In the genomic region with DNA sequence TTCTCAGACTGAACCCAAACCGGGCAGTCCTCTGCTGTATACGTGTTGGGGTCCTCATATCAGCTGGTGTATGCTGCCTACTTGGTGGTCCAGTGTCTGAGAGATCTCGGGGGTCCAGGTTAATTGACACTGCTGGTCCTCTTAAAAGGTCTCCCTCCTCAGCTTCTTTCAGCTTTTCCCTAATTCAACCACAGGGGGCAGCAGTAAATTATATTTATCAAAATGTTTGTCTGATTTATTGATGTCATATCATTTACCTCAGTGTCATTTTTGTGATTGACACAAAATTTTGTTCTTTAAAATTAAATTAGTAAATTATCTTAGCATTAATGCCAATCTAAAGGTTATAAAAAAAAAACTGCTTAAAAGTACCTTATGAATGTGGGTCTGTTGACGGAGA, we compare ENCODE assay signal across 19 mouse cellular contexts. TPM values are rescaled to one million over a fixed set of nuclear protein-coding genes. Genes with fewer than 3 reads are reported as not detected.
DNase-seq lines count a peak whose midpoint lies in the region; ATAC-seq and TF ChIP-seq lines count a peak whose summit lies in the region.
"Had no signal": no experiment of that assay in that cellular context is flagged by ENCODE, and none has a peak within 500 bp of the region (broad histone marks: within the 10 kb centered on the region; RNA-seq: fewer than 3 reads in every experiment).

No protein-coding gene starts in this region.

- no peak overlapping the region for H3K4me3 ChIP-seq in kidney, postnatal 0 days (replicated peaks; ENCODE audit: low read depth, low read length)
- no peak overlapping the region for H3K4me3 ChIP-seq in CH12.LX (replicated peaks in 1 of 3; ENCODE audit: low read depth in 2 of 3, low read length in 2 of 3, poor library complexity in 1 of 3)
- H3K4me3 ChIP-seq in gastrocnemius, adult 2 months = no peak overlapping the region
- H3K4me3 ChIP-seq: embryonic facial prominence, embryonic 13.5 days; forebrain, embryonic 15.5 days; hindbrain, embryonic 12.5 days; limb, embryonic 10.5 days; midbrain, embryonic 12.5 days; neural tube, embryonic 12.5 days had no signal

- in situ Hi-C loops in CH12.LX (cut with MboI; ENCODE audit: low pct_ligation_motif_present, low pct_unique_long_range_greater_than_20kb, low sequenced_read_pairs) = no loop called here

- peaks cover 14% of the 10 kb centered on the region; the same call in 1 of the 2 replicates for H3K79me2 ChIP-seq in CH12.LX (replicated peaks; ENCODE audit: control insufficient read depth, extremely low read depth, insufficient read depth, poor library complexity, severe bottlenecking)

- dilution Hi-C loops in CH12.LX (cut with MboI; ENCODE audit: extremely low pct_ligation_motif_present, extremely low pct_unique_long_range_greater_than_20kb, low sequenced_read_pairs) = no loop called here

- intact Hi-C loops in gastrocnemius, adult 2 months (cut with DNase I) = no loop called here

- H3K4me2 ChIP-seq in kidney, postnatal 0 days (ENCODE audit: low read length) = no peak overlapping the region
- no peak overlapping the region for H3K4me2 ChIP-seq in CH12.LX (ENCODE audit: insufficient read depth, low read depth, poor library complexity, severe bottlenecking)
- H3K4me2 ChIP-seq: embryonic facial prominence, embryonic 13.5 days; forebrain, embryonic 15.5 days; hindbrain, embryonic 12.5 days; midbrain, embryonic 12.5 days; neural tube, embryonic 12.5 days had no signal

- no peaks in the 10 kb centered on the region for H3K9me3 ChIP-seq in kidney, postnatal 0 days (replicated peaks; ENCODE audit: low read length)
- H3K9me3 ChIP-seq in CH12.LX (replicated peaks; ENCODE audit: low read length) = no peaks in the 10 kb centered on the region
- H3K9me3 ChIP-seq: embryonic facial prominence, embryonic 13.5 days; forebrain, embryonic 15.5 days; hindbrain, embryonic 12.5 days; limb, embryonic 10.5 days; midbrain, embryonic 12.5 days; neural tube, embryonic 12.5 days had no signal

- WGBS in kidney, postnatal 0 days = 84% methylated on average over 4 of the region's 4 CpGs

- H3K36me3 ChIP-seq in kidney, postnatal 0 days (ENCODE audit: insufficient read depth, low read length) = no peaks in the 10 kb centered on the region
- peaks cover 12 to 49% of the 10 kb centered on the region in 2 experiments for H3K36me3 ChIP-seq in CH12.LX (replicated peaks in 1 of 2; ENCODE audit: control insufficient read depth in 1 of 2, insufficient read depth in 1 of 2, low read length in 1 of 2)
- H3K36me3 ChIP-seq: hindbrain, embryonic 12.5 days; neural tube, embryonic 12.5 days had no signal

- TF ChIP-seq CTCF in kidney, postnatal 0 days (IDR thresholded peaks at IDR 0.05; ENCODE audit: low read depth) = 0 out of 2 replicates have a peak, but pooled peaks have one; percentile 26
- TF ChIP-seq CTCF in CH12.LX (conservative IDR thresholded peaks at IDR 0.05 in 1 of 2, IDR thresholded peaks at IDR 0.05 in 1 of 2; ENCODE audit: low read depth in 2 of 2, low read length in 2 of 2) = peak; percentile 12 to 20; a peak in 1 of 4 replicates
- no peak for TF ChIP-seq CTCF in gastrocnemius, adult 2 months (IDR thresholded peaks at IDR 0.05)

- no peaks in the 10 kb centered on the region for H3K27me3 ChIP-seq in kidney, postnatal 0 days (ENCODE audit: insufficient read depth, low read length)
- no peaks in the 10 kb centered on the region for H3K27me3 ChIP-seq in CH12.LX (replicated peaks)
- H3K27me3 ChIP-seq: embryonic facial prominence, embryonic 13.5 days; forebrain, embryonic 15.5 days; hindbrain, embryonic 12.5 days; midbrain, embryonic 12.5 days; neural tube, embryonic 12.5 days had no signal

- no peak overlapping the region for H3K27ac ChIP-seq in kidney, postnatal 0 days
- no peak overlapping the region for H3K27ac ChIP-seq in CH12.LX (ENCODE audit: insufficient read depth, low read depth)
- no peak overlapping the region for H3K27ac ChIP-seq in gastrocnemius, adult 2 months
- H3K27ac ChIP-seq: embryonic facial prominence, embryonic 13.5 days; forebrain, embryonic 15.5 days; hindbrain, embryonic 12.5 days; limb, embryonic 10.5 days; midbrain, embryonic 12.5 days; neural tube, embryonic 12.5 days had no signal

- TF ChIP-seq RAD21 in CH12.LX (IDR thresholded peaks at IDR 0.05; ENCODE audit: low read depth, low read length) = peak; percentile 3

- TF ChIP-seq POLR2A in CH12.LX (IDR thresholded peaks at IDR 0.05; ENCODE audit: low read depth, low read length) = no peak

- no peak for ATAC-seq in kidney, postnatal 0 days (replicated peaks; ENCODE audit: low FRiP score, low read depth)
- ATAC-seq: forebrain, embryonic 15.5 days; intestine, embryonic 16.5 days had no signal

- no peak for TF ChIP-seq EP300 in CH12.LX (IDR thresholded peaks at IDR 0.05; ENCODE audit: low read length)

- no peaks in the 10 kb centered on the region for H3K4me1 ChIP-seq in kidney, postnatal 0 days (replicated peaks; ENCODE audit: insufficient read depth, low read length)
- peaks cover 0 to 11% of the 10 kb centered on the region in 2 experiments; a peak in 1 of 4 replicates for H3K4me1 ChIP-seq in CH12.LX (ENCODE audit: control insufficient read depth in 1 of 2, insufficient read depth in 2 of 2)
- H3K4me1 ChIP-seq: embryonic facial prominence, embryonic 13.5 days; forebrain, embryonic 15.5 days; hindbrain, embryonic 12.5 days; limb, embryonic 10.5 days; midbrain, embryonic 12.5 days; neural tube, embryonic 12.5 days had no signal

- no peak overlapping the region for H3K9ac ChIP-seq in kidney, postnatal 0 days (ENCODE audit: low read depth, low read length)
- H3K9ac ChIP-seq in CH12.LX (ENCODE audit: insufficient read depth, low read depth) = no peak overlapping the region
- H3K9ac ChIP-seq: embryonic facial prominence, embryonic 13.5 days; forebrain, embryonic 15.5 days; hindbrain, embryonic 12.5 days; midbrain, embryonic 12.5 days; neural tube, embryonic 12.5 days had no signal

- no peak for DNase-seq in kidney, postnatal 0 days (ENCODE audit: low spot score)
- no peak for DNase-seq in kidney, postnatal 14 days
- DNase-seq in CD4-positive, CD25-positive, alpha-beta regulatory T cell, adult 2 months (ENCODE audit: low read depth, low spot score) = peak; percentile 10
- no peak for DNase-seq in CH12.LX (ENCODE audit: extremely low read depth)
- DNase-seq in retina, embryonic 14.5 days (ENCODE audit: low spot score) = peak; percentile 22
- no peak for DNase-seq in gastrocnemius, adult 2 months
- no peak for DNase-seq in kidney, adult 11 months
- DNase-seq: adrenal gland, adult 8-10 months; cerebellum, adult 8-10 months; gastrocnemius, postnatal 36 days; kidney, postnatal 10 days; lung, adult 2 months had no signal

TF ChIP-seq in CH12.LX, 34 proteins besides CTCF, POLR2A, EP300 and RAD21:
- TF ChIP-seq TBP (conservative IDR thresholded peaks at IDR 0.05; ENCODE audit: low read depth, low read length) = no peak
- TF ChIP-seq USF2 (conservative IDR thresholded peaks at IDR 0.05; ENCODE audit: low read depth, low read length) = no peak
- no peak for TF ChIP-seq HCFC1 (IDR thresholded peaks at IDR 0.05; ENCODE audit: low read depth, low read length)
- TF ChIP-seq USF1 (IDR thresholded peaks at IDR 0.05; ENCODE audit: low read depth, low read length) = no peak
- no peak for TF ChIP-seq SIN3A (IDR thresholded peaks at IDR 0.05; ENCODE audit: low read length)
- no peak for TF ChIP-seq ZNF384 (IDR thresholded peaks at IDR 0.05; ENCODE audit: low read depth, low read length)
- TF ChIP-seq SMC3 (IDR thresholded peaks at IDR 0.05; ENCODE audit: low read depth, low read length) = no peak

RNA-seq across cellular contexts. Expression of gene Mms22l, which starts 40.7 kb away (rescaled TPM):
- 14.5 and 14.7 TPM in 2 replicates for polyA plus RNA-seq in kidney, postnatal 0 days (2015; fragmentation: Nextera tagmentation; extraction: Ambion mirVana)
- 39.3 and 42.6 TPM in 2 replicates for total RNA-seq in CH12.LX (2012; rRNA removed)
- 74.8 and 77.6 TPM in 2 replicates for total RNA-seq in CH12.LX (2014; rRNA removed)
- 41.9 and 43.4 TPM in 2 replicates for polyA plus RNA-seq in CH12.LX (2012; ENCODE audit: insufficient read length, low read depth)
- total RNA-seq in gastrocnemius, adult 2 months (2021) = under 1 TPM in 1 of 2 experiments, not detected in 1; 0.11 TPM

Comparison
In these comparisons a context has a peak if more than half of its experiments do, and no peak if none do; other contexts are left out.
1. DNase-seq: peak in CD4-positive, CD25-positive, alpha-beta regulatory T cell, adult 2 months (single experiment) and retina, embryonic 14.5 days (single experiment); none in kidney, postnatal 0 days (single experiment), kidney, postnatal 14 days (single experiment), CH12.LX (single experiment), gastrocnemius, adult 2 months (single experiment) and kidney, adult 11 months (single experiment).
2. RNA of gene Mms22l, which starts 40.7 kb away (total RNA-seq): 39.3 to 77.6 TPM in CH12.LX; 0.11 TPM in gastrocnemius, adult 2 months; every median in the first group is over 10 times any median in the second.